Mouse (Mus musculus) right cerebral cortex, adult 2 months (tissue): ENCODE data around the gene Gls2.
"Not testable (repeated sequence)": the region's sequence is repeated elsewhere in the genome, so short reads cannot be mapped to it uniquely, and the experiment has no call there.

ENCODE experiments used
- DNase-seq, 2 experiments: peaks; one replicate each; pipeline ENCODE4 v3.0.0; 2021 to 2022; ENCODE audit warnings: low spot score in 2 of 2

Gls2 gene

GRCm38 (mm10) chr10:128194551-128195461, 549 bp downstream of the Gls2 start:
- DNase-seq = peak; percentile 70 to 74

DNA sequence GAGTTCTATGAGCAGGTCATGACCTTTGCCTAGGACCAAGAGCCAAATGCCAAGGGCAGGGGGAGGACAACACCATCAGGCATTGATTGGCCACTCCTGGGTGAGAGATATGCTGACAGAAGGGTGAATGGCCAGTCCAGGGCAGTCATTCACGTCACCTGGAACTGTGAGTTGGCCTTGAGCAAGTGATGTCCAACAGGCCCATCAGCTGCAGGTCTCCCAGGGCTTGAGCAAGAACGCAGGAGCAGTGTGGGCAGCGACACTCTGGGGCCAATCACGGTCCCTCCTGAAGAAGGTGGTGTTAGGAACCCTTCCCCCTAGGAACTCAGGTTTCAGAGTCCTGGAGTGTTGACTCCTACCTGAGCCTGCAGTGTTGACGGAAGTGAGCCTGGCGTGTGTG, 7.6 kb downstream of the Gls2 start:
- no peak for DNase-seq

- no peak for DNase-seq
These were observed 10.7 kb downstream of the Gls2 start for GRCm38 (mm10) chr10:128204941-128205340.

- DNase-seq = no peak
These were observed 14.1 kb downstream of the Gls2 start for GRCm38 (mm10) chr10:128208326-128208725.

DNA sequence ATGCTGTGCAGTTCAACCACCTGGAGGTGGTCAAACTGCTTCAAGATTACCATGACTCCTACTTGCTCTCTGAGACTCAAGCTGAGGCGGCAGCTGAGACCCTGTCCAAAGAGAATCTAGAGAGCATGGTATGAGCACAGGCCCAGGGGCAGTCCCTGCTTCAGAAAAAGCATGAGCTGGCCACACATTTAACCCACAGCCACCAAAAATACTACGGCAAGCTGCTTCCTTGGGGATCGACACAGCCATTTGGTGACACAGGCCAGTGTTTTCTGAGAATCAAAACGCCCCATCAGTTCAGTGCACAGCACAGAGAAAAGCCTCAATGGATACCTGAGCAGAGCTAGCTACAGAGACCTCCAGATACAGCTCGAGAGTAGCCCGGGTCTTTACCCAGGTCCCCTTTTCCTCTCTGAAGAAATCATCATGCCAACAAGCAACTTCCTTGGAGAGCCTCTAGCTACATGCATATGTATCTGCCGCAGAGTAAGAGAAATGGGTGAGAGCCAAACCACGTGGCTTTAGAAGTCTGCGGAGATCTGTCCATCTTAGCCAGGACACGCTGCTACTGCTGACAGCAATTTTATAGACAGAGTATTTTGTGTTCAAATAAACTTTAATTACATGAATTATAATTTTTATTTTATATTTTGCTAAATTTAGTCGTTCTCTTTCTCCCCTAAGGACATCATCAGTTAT, 15.2 kb downstream of the Gls2 start:
- DNase-seq = no peak

DNA sequence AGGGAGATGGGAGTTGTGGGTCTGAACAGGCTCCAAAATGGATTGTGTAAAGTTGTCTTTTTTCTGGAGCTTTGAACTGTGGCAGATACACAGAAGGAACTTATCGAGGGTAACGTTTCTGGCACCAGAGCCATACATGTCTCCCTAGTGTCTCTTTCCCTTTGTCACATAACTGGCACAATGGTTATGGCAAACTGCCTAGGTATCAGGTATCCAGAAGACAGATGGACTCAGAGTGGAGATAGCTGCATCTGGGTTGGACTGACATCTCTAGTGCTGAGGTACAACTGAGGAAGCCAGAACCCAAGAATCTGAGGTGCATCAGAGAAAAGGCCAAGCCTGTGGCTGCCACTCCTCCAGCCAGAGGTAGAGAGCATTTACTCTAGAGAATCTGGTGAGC, 15.9 kb downstream of the Gls2 start:
- DNase-seq = no peak

DNA sequence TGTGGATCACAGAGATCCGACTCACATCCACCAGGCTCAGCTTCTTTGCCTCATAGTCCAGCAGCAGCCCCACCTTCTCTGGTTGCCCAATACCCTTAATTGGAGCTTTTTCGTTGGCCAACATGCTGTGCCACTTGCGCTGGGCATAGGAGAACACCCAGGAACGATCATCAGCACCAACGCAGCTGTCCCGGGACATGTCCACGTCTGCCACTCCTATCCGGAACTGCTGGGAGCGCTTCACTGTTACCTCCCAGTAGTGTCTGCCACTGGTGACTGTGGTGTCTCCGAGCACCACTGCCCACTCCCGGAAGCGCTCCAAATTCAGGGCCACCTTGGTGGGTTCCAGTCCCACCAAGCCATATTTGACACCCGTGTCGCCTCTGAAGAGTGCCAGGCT, 16.7 kb downstream of the Gls2 start:
- DNase-seq = peak in 1 of 2 experiments; percentile 23

GRCm38 (mm10) chr10:128211390-128212108, 17.3 kb downstream of the Gls2 start, which contains the start of gene Spryd4:
TSS of gene Spryd4 (minus strand) at chr10:128211807.
- peak; percentile 94 to 95 for DNase-seq

DNA sequence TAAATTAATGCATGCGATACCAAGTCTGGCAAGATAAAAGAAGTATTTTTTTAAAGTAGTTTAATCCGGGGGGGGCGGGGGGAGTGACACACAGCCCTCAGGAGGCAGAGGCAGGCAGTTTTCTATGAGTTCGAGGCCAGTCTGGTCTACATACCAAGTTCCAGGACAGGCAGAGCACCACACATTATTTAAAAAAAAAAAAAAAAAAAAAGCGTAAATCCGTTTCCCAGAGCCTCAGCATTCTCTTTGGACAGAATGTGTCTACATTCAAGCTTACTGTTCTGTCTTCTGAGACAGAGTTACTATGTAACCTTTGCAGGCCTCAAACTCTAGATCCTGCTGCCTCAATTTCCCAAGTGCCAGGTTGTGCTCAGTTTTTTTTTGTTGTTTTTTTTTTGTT, 17.9 kb downstream of the Gls2 start:
- no peak for DNase-seq

GRCm38 (mm10) chr10:128212871-128213323, 18.6 kb downstream of the Gls2 start:
- DNase-seq = peak; percentile 65 to 68

GRCm38 (mm10) chr10:128214112-128214511, 19.9 kb downstream of the Gls2 start:
- not testable (repeated sequence) for DNase-seq

DNA sequence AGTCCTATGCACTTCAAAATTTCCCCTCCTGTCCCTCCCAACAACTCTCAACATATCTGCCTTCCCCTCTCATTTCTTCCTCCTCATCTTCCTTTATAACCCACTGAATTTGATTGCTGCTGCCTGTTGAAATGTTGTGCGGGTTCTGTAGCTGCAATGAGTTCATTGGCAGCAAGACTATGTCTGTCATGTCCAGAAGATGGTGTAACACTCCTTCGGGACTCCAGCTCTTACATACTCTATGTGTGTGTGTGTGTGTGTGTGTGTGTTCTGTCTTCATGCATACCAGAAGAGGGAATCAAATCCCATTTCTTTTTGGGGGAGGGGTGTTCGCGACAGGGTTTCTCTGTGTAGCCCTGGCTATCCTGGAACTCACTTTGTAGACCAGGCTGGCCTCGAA, 20.7 kb downstream of the Gls2 start:
- DNase-seq = no peak

DNA sequence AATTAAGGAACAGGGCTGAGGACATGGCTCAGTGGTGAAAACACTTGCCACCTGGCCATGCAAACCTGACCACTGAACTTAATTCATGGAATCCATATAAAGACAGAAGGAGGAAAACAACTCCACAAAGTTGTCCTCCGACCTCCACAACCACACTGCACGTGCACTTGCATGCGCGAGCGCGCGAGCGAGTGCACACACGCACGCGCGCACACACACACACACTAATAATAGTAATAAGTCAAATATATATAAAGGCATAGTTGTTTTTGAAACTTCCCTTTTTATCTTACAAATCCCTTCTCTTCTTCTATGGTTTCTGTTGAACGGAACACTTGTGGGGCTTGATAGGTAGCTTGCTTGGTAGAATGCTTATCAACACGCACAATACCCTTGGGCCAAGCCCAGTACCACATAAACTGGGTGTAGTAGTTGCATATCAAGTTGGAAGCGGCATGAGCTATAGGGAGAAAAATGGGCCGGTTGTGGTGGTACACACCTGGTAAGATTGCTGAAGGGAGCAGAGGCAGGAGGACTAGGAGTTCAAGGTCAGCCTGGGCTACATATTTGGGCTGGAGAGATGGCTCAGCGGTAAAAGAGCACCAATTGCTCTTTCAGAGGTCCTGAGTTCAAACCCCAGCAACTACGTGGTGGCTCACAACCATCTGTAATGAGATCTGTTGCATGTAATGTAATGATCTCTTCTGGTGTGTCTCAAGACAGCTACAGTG, 24.3 kb downstream of the Gls2 start:
- no peak for DNase-seq

- no peak for DNase-seq
These were observed 27.5 kb downstream of the Gls2 start for GRCm38 (mm10) chr10:128221533-128222286.

DNA sequence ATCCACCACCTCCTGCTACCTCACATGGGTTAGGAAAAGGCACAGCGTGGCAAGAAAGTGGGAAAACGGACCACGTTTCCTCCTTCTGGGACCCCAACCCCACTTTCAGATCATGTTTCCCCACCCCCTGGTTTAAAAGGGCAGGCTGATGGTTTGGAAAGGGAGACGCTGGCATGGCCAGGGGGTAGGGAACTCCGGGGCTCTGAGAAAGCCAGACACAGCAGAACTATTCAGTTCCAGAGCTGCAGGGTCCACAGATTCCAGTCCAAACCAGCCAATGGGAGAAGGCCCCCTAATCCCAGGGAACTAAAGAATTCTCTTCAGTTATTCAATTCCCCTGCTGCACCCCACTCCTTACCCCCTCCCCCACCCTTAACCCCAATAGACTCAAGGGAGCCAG, 30.8 kb downstream of the Gls2 start:
- no peak for DNase-seq

GRCm38 (mm10) chr10:128225538-128225937, 31.3 kb downstream of the Gls2 start, which contains the start of gene Mip:
TSS of gene Mip (plus strand) at chr10:128225838.
- DNase-seq = no peak

GRCm38 (mm10) chr10:128227592-128227991, 33.3 kb downstream of the Gls2 start:
- DNase-seq = no peak

- no peak for DNase-seq
These were observed 33.8 kb downstream of the Gls2 start for GRCm38 (mm10) chr10:128228009-128228408.

- no peak for DNase-seq
These were observed 36.3 kb downstream of the Gls2 start for GRCm38 (mm10) chr10:128230582-128230981.

- no peak for DNase-seq
These were observed 36.9 kb downstream of the Gls2 start for GRCm38 (mm10) chr10:128231146-128231545.
